Mouse (Mus musculus) c-Kit-negative CD71-positive TER-119-positive erythroid progenitor cells, embryonic 14.5 days (primary cell): ENCODE data around the gene Ncoa7.
"Not testable (repeated sequence)": the region's sequence is repeated elsewhere in the genome, so short reads cannot be mapped to it uniquely, and the experiment has no call there.

Experiments
- DNase-seq: peaks from one replicate; pipeline ENCODE4 v3.0.0-alpha.2; 2013; ENCODE audit warnings: low read depth, low spot score

The Ncoa7 gene

DNA sequence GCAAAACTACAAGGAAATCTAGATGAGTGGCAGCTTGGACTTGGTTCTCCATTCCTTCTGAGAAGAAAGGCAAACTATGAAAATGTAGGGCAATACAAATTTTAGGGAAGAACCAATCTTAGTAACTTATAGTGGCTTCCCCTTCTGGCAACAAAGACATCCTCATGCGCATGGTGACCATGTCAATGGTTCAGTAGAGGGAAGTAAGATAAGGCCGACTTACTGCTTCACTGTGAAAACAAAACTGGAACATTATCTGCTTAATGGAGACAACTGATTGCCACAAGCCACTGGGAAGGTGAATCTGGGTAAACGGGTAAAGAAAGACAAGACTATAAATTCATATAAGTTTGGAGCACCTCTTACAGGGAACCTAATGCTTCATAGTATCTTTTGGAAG lies 128.3 kb downstream of the Ncoa7 start:
- no peak for DNase-seq

DNA sequence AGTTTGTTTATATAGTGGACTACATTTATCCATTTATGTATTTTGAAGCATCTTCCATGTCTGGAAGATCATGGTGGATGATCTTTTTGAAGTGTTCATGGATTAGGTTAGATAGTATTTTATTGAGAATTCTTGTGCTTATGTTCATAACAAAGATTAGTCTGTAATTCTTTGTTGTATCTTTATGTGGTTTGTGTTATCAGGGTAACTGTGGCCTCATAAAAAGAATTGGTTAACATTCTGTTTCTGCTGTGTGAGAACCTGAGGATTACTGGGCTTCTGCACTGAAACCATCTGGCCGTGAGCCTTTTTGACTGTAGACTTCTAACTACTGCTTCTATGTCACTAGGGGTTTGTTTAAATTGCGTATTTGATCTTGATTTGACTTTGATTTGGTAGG lies 136.5 kb downstream of the Ncoa7 start:
- DNase-seq = no peak

DNA sequence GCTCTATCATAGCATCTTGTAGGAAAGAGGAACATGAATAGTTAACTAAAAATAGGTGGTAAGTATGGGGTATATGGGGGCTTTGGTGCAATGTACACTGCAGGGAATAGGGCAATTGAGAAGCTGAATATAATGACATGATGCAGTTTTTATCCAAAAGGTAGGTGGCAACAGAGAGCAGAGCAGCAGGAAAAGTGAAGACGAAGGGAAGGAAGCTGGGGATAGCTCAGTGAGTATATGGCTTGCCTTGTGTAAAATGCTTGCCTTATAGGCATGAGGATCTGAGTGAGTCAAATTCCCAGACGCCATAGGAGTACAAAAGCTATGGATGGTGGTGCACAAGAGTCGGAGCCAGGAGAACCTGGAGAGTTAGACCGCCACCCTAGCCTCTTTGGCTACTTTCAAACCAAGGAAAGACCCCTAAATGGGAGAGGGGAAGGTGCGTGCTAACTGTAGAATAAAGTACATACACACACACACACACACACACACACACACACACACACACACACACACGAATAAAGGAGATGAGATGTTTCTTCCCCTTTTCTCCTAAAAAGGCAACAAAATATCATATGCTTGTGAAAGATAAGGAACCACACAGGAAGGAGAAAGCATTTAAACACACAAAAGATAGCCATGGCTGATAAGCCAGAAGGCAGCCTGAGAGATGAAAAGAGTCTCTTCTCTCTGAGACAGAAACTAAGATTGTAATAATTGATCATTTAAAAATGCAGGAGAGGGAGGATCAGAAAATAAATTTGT lies 142.4 kb downstream of the Ncoa7 start:
- DNase-seq = no peak

DNA sequence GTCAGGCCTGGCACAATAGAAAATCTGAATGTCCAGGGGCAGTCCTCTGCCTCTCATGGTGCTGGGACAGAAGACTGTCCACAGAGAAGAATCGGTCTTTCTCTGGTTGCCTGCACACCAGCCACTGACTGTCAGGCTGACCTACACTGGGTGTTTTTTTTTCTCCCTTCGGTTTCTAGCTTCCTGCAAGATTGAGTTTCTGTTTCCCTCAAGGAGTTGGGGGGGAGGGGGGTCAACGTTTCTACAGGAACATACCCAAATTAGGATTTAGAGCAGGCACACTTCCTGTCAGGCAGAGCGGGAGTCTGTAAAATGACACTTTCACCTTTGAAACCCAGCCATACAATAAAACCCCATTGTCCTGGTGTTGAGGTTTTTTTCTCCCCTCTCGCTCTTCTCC lies 147.5 kb downstream of the Ncoa7 start:
- no peak for DNase-seq

DNA sequence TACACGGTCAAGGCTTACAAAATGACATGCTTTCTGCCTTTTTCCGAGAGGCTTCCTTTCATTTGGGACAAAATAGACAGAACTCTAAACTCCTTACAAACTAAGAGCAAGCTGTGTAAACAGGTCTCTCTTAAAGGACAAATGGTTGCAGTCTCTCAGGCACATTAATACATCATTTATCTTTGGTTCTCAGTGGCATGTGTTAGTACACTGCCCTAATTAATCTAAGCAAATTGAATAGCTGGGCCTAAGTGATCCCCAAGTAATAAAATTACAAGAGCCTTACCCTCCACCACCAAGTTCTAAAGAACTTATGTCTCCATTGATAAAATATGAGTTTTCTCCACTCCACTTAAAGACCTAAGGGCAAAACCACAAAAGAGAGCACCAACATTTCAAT lies 155.4 kb downstream of the Ncoa7 start:
- no peak for DNase-seq

DNA sequence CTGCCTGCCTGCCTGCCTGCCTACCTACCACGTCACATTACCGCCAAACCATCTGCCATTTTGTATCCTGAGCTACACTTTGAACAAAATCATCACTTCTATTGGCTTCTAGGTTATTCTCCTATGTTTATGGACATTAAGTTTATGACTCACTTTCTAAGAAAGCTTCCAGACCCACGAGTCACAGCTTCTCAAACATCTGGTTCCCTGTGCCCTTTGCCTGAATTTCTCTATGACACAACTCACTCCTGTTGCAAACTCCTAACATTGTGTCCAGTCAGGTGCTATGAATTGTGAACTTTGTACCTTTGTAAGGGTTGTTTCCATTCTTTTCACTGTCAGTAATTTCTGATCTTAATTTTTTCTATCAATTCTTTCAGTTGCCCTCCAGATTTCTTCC lies 164.9 kb downstream of the Ncoa7 start:
- DNase-seq = no peak

DNA sequence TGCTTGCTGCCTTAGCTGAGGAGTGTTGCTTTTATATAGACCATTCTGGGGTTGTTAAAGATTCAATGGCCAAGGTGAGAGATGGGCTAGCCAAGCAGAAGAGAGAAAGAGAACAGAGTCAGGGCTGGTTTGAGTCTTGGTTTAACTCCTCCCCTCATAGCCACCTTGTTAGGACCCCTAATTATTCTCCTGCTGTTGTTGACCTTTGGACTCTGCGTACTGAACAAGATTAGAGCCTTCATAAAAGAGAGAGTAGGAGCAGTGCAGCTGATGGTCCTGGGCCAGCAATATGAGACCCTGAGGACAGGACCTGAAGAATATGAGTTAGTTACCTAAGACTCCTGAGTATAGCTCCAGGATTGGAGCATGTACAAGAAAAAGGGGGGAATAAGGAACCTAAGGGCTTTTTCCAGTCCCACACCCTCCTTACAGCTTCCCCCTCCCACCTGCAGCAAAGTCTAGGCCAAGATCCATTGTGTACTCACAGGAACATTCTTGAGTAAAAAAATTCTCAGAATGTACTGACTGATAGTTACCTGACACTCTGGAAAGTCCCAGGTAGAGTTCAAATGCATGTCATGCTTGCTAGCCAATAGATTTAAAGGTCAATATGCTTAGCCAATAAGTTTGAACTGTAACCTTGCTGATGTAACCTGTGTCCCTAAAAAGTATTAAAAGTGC lies 166.5 kb downstream of the Ncoa7 start:
- DNase-seq = not testable (repeated sequence)

DNA sequence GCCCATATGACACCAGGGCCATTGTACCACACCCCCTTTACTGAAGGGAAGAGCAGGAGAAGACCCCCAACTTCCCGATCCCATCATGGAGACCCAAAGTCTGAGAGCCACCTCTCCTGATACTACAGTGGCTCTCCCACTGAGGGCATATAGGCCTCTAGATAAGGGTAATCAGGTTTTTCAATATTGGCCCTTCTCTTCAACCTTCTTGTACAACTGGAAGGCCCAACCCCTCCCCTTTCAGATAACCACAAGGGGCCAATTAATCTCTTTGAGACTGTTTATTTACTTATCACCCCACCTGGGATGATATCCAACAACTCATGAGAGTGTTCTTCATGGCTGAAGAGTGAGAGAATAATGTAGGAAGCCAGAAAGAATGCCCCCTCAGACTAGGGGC lies 170.4 kb downstream of the Ncoa7 start:
- DNase-seq = no peak

DNA sequence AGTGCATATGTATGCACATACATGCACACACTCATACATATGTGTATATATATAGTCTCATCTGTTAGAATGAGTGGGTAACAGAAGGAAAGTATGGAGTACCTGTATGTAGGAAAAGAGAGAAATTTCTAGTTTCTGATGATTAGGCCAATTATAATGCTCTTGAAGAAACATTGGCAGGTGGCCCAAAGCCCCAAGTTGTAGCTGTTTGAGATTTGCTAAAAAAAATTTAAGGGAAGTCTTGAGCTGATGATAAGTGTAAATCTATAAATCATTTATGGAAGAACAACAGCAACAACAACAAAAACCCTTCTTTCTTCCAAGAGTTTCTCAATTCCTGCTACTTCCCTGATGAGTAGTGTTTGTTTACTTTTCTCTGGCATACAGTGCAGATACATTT lies 173.1 kb downstream of the Ncoa7 start:
- no peak for DNase-seq

DNA sequence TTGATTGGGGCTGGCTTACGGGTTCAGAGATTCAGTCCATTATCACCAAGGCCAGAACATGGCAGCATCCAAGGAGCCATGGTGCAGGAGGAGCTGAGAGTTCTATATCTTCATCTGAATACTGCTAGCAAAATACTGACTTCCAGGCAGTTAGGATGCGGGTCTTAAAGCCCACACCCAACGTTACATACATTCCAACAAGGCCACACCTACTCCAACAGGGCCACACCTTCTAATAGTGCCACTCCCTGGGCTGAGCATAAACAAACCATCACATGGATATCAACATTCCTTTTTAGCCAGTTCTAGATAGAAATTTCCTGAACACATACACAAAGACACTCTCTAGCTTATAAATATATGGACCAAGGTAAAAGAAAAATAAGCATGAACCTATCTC lies 173.6 kb downstream of the Ncoa7 start, which contains the start of gene Hint3:
Gene Hint3, minus strand, starts transcription at position 120 of the 400 bp plus-strand sequence.
- DNase-seq = no peak

DNA sequence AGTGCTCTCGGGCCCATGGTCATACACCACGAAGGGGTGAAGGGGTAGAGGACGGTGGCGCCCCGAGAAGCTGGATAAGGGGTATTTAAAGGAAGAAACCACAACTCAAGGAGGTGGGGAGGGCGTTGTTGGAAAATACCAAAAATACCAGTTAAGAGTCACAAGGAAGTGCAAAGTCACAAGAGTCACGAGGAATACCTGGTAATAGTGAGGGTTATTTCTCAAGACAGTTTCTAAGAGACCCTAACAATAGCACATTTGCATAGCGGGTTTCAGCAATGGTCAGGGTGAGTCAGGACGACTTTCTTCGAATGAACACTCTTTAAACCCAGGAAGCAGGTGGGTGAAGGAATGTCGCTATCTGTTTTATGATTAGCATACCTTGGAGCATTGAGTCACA lies 174.7 kb downstream of the Ncoa7 start:
- DNase-seq = not testable (repeated sequence)

DNA sequence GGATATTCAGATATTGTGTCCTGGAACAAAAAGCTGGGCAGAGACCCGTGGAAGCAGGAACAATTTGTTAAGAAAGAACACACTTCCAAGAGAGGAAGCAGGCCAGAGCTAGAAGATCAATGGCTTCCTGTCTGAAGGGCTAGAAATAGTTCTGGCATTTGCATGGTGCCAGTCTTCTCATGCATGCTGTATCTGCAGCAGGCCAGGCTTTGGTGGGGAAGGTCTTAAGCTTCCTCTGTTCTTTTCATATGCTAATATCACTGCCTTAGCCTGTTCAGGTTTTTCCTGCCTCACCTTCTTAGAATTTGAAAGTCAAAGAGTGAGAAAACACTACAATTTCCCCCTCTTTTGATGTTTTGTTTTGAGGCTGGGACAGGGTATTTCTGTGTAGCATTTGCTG lies 175.6 kb downstream of the Ncoa7 start:
- no peak for DNase-seq

DNA sequence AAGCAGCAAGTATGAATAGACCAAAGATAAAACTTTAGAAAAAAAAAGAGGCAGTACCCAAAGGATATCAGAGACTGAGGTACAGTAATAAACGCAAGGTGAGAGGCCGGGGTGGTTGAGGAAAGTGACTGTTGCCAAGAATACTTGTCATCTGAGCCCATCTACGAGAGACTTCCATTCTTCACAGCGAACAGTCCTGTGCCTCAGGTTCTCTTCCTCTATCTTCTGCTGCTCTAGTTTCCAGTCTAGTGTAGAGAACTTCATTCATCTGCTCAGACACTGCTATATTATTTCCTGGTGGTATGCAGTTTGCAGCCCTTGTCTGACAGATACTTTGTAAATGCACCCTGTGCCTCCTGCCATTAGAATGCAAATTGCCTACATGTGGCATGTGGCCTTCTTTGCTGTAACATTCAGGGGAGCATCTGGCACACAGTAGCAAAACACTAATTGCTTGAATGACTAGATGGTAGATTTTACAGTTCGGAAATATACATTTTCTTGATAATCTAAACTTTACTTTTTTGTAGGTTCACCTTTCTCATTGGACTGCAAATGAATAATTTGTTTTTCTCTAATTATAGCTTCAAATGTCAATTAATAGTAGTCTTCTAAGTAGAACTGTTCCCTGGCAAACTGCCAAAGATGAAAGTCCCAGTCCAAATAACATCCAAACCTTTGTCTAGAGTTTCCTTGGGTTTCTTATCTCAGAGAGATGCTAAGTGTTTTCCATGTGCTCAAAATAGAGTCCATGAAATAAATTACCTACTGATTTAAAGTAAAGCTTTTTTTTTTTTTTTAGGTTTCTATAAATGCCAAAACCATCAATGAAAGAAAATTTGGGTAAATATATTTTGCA lies 178.7 kb downstream of the Ncoa7 start:
- no peak for DNase-seq

DNA sequence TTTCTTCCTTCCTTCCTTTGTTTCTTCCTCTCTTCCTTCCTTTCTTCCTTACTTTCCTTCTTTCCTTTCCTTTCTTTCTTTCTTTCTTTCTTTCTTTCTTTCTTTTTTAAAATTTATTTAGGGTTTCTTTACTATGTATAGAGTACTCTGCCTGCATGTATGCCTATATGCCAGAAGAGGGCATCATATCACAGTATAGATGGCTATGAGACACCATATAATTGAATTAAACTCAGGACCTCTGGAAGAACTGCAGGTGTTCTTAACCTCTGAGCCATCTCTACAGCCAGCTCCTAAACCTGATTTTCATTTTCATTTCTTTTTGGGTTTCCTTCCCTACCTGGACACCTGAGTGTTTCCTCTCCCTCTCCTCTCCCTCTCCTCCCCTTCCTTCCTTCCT lies 180.2 kb downstream of the Ncoa7 start:
- no peak for DNase-seq

DNA sequence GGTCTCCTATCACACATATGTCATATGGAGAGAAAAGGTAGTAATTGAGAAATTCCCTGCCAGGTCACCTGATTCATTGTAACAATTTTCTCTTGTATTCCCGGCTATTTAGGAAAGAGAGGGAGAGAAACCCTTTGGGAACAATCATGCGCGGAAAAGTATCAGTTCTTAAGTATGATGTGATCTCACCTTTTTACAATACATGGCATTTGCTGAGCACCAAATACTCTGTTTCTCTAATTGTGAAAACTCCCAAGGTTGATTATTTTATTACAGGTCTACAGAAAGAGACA lies 184.3 kb downstream of the Ncoa7 start:
- DNase-seq = no peak

DNA sequence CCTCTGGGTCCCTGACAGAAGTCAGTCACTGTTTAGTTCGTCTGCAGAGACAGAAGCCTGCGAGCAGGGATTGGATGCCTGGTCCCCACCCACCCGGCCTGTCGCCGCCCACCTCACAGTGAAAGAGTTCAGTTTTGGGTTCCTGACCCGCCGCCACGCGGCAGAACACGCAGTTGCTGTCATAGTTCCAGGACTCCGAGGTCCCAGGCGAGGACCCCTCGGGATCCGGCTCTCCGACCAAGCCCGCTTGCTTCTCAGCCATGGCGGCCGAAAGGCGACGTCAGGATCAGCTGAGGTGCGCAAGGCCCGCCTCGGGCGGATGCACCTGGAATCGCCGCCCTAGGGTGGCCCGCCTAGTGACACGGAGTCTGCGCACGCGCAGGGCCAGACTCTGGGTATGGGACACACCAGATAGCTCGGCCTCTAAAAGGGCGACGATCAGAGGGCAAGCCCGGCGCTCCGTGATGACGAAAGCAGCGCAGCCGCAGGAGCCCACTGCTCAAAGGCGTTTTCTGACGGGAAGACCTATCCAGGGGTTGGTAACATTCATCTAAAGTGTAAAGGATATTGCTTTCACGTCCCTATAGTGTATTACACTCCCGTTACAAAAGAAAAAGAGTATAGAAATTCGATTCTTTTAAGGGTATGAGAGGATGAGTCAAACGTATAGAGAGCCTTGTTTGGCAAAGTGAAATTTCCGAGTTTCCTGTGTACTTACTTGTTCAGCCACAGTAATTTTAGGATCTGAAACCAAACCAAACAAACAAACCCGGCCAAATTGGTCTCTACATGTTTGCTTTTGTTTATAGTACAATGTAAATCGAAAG lies 184.8 kb downstream of the Ncoa7 start:
- peak; percentile 95 for DNase-seq

DNA sequence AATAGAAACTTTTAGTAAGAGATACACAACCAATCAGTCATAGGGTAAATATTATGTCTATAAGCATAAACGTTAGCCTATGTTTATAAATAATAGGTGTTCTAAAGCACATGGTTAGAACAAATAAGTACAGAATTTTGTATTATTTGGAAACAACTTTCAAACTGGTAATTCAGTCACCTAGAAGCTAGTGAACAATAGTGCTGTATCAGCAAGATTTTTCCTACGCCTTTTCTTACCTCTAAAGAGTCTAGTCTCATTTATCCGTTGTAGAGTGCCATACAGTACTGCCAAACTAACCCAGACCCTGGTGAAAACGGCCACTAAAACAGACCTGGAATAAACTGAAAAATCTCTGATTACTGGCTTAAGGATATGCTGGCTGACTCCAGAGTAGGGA lies 190.1 kb downstream of the Ncoa7 start:
- no peak for DNase-seq

DNA sequence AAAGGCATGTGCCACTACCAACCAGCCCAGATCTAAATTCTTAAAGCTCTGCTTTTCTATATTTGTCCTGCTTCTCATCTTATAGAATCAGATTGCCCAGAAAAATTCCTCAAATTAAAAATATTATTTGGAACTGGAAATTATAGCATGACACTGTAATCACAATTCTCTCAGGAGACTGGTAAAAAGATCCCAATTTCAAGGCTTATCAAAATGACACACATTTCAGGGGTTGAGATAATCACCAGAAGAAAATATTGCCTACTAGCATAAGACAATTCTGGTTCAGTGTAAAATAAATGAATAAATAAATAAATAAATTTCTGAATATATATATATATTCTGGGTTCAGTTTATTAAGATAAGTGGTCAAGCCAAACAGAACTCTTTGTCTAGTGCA lies 193.5 kb downstream of the Ncoa7 start:
- DNase-seq = no peak

DNA sequence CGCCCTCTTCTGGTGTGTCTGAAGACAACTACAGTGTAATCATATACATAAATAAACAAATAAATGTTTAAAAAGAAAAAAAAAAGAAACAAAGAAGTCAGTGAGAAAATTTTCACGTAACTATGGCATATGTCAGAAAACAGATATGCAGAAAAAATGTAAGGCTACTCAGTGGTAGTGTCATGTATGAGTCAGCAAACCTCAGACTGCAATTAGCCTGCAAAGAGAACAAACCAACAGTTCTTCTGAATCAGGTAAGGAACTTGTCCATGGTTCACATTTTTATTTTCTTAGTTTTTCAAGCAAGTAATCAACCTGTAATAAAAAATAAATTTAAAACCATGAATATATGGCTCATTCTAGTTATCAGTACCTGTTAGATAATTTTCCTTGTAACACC lies 195.0 kb downstream of the Ncoa7 start:
- no peak for DNase-seq

DNA sequence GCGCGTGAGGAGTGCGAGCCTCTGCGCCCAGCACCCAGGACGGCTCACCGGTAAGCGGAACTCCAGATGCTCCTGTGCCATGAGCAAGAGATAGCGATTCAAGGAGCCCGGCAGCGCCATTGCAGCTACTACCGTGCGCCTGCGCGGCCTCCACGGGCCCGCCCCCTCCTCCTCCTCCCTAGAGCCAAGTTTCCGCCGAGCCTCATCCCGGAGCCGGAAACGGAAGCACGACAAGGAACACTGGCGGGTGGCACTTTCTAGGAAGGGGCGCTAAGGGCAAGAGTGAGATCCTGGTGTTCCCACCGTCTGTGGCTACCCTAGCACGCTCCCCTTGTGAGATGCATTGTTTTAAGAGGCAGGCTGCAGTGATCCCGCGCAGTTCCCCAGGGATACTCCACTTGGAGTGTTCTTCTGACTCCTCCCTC lies 202.6 kb downstream of the Ncoa7 start, which contains the start of gene Trmt11:
Gene Trmt11, minus strand, starts transcription at position 208 of the 425 bp plus-strand sequence.
- DNase-seq = peak; percentile 78

DNA sequence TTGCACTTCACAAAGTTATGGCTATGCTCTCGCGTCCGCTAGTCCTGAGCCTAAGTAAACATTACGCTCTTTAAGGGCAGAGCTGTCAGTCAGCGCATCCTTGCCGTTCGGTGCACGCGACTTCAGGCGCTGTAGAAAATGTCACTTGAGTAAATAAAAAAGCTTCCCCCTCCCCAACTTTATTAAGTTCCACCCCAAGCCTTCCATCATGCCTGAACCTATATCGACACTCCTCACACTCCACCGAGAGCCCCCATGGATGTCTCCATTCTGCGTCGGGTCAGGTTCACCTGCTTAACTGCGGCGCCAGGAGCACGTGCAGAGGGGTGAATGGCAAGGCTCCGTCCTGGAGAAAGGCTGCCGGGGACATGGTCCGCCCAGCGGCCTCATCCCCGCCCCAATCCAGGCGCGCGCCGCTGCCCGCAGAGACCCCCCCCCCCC lies 203.0 kb downstream of the Ncoa7 start:
- DNase-seq = peak; percentile 35

DNA sequence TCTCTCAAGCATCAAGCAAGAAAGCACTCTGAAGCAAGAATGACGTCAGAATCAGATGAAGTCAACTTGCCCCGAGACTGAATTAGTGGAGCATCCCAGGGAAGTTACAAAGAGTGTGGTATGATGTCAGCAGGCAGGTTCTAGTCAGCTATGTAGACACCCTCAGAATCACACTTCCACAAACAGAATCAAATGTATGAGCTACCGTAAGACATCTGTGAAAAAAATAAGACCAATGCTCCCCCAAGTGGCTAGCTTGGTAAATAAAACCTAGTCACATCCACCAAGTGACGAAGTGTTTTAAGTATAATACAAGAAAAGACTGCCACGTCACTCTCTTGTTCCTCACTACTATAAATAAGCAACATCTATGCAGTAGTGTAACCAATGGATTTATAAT lies 216.1 kb downstream of the Ncoa7 start:
- DNase-seq = no peak
